Mouse (Mus musculus) E14TG2a.4 (cell line): ENCODE measurements around the gene Angptl6.

Source experiments
- H3K27me3 ChIP-seq: 2 replicates; pipeline ENCODE4 v1.6.1; 2014; ENCODE audit warnings: low read length, control low read depth; ENCODE audit not compliant: insufficient read depth
- H3K36me3 ChIP-seq: 2 replicates; pipeline ENCODE4 v1.6.1; 2014; ENCODE audit warnings: low read length, control low read depth; ENCODE audit not compliant: insufficient read depth
- H3K4me1 ChIP-seq: replicated peaks from 2 replicates; pipeline ENCODE4 v1.6.1; 2014; ENCODE audit warnings: low read depth, low read length, control low read depth
- H3K4me3 ChIP-seq: replicated peaks from 2 replicates; pipeline ENCODE4 v1.5.1; 2014; ENCODE audit warnings: mild to moderate bottlenecking, low read length
- H3K9me3 ChIP-seq: 2 replicates; pipeline ENCODE4 v1.6.1; 2014; ENCODE audit warnings: low read length, control low read depth
- CTCF ChIP-seq: conservative IDR thresholded peaks from 2 replicates; pipeline ENCODE4 v1.5.1; 2014; ENCODE audit warnings: low read length
- NANOG ChIP-seq: IDR thresholded peaks from 2 replicates; pipeline ENCODE4 v1.6.1; 2014; ENCODE audit warnings: borderline replicate concordance, low read length, mixed read lengths
- POU5F1 ChIP-seq: IDR thresholded peaks from 2 replicates; pipeline ENCODE4 v1.6.1; 2014; ENCODE audit warnings: low read length, borderline replicate concordance

Gene Angptl6

GRCm38 (mm10) chr9:20875021-20875790, 4.3 kb downstream of the Angptl6 start:
- peaks cover 51% of the 10 kb centered on the region for H3K4me1 ChIP-seq
- H3K4me3 ChIP-seq: no peak overlapping the region
- H3K27me3 ChIP-seq: peaks cover 1% of the 10 kb centered on the region; the same call in 1 of the 2 replicates
- TF ChIP-seq NANOG (no peak), POU5F1 (no peak), CTCF (no peak)
- H3K9me3 ChIP-seq: peaks cover 9% of the 10 kb centered on the region
- peaks cover 50% of the 10 kb centered on the region for H3K36me3 ChIP-seq

- TF ChIP-seq NANOG (no peak), CTCF (no peak), POU5F1 (no peak)
- peaks cover 16% of the 10 kb centered on the region for H3K27me3 ChIP-seq
- no peak overlapping the region for H3K4me3 ChIP-seq
Observed at GRCm38 (mm10) chr9:20873521-20873920, 6.0 kb downstream of the Angptl6 start.

GRCm38 (mm10) chr9:20872991-20873390, 6.5 kb downstream of the Angptl6 start:
- TF ChIP-seq NANOG (no peak), POU5F1 (no peak), CTCF (no peak)
- Histone ChIP-seq H3K4me1 (peaks cover 56% of the 10 kb centered on the region), H3K27me3 (peaks cover 20% of the 10 kb centered on the region), H3K36me3 (peaks cover 58% of the 10 kb centered on the region), H3K4me3 (no peak overlapping the region), H3K9me3 (no peaks in the 10 kb centered on the region)

More at GRCm38 (mm10) chr9:20873521-20873920, 6.0 kb downstream of the Angptl6 start:
- Histone ChIP-seq H3K9me3 (no peaks in the 10 kb centered on the region), H3K36me3 (peaks cover 58% of the 10 kb centered on the region), H3K4me1 (peaks cover 57% of the 10 kb centered on the region)

GRCm38 (mm10) chr9:20870211-20871173, 9.0 kb downstream of the Angptl6 start:
- peaks cover 33% of the 10 kb centered on the region for H3K27me3 ChIP-seq
- H3K4me3 ChIP-seq: no peak overlapping the region
- peaks cover 43% of the 10 kb centered on the region for H3K4me1 ChIP-seq
- peaks cover 56% of the 10 kb centered on the region for H3K36me3 ChIP-seq
- TF ChIP-seq CTCF (peak; percentile 59), POU5F1 (no peak)
- no peaks in the 10 kb centered on the region for H3K9me3 ChIP-seq

GRCm38 (mm10) chr9:20869246-20869645, 10.3 kb downstream of the Angptl6 start:
- Histone ChIP-seq H3K4me1 (peaks cover 30% of the 10 kb centered on the region), H3K9me3 (no peaks in the 10 kb centered on the region), H3K36me3 (peaks cover 48% of the 10 kb centered on the region), H3K4me3 (peak overlapping the region; percentile 84), H3K27me3 (peaks cover 33% of the 10 kb centered on the region)
- no peak for TF ChIP-seq CTCF
- no peak for TF ChIP-seq NANOG
- TF ChIP-seq POU5F1: no peak

- H3K9me3 ChIP-seq: no peaks in the 10 kb centered on the region
Observed at GRCm38 (mm10) chr9:20868448-20869001, 11.0 kb downstream of the Angptl6 start, which contains the start of gene A230050P20Rik. Gene A230050P20Rik (plus strand): TSS chr9:20868642.

GRCm38 (mm10) chr9:20866879-20867278, 12.6 kb downstream of the Angptl6 start:
- Histone ChIP-seq H3K36me3 (peaks cover 25% of the 10 kb centered on the region), H3K9me3 (no peaks in the 10 kb centered on the region), H3K27me3 (peaks cover 33% of the 10 kb centered on the region), H3K4me3 (no peak overlapping the region), H3K4me1 (peaks cover 31% of the 10 kb centered on the region)
- TF ChIP-seq NANOG: no peak

More at GRCm38 (mm10) chr9:20868448-20869001, 11.0 kb downstream of the Angptl6 start, which contains the start of gene A230050P20Rik:
- H3K4me3 ChIP-seq: peak within 1 kb of the TSS; percentile 84
- H3K4me1 ChIP-seq: peaks cover 29% of the 10 kb centered on the region
- H3K27me3 ChIP-seq: peaks cover 33% of the 10 kb centered on the region
- H3K36me3 ChIP-seq: peaks cover 41% of the 10 kb centered on the region
- TF ChIP-seq POU5F1 (no peak), CTCF (no peak), NANOG (no peak)

- Histone ChIP-seq H3K36me3 (no peaks in the 10 kb centered on the region), H3K9me3 (no peaks in the 10 kb centered on the region), H3K27me3 (peaks cover 36% of the 10 kb centered on the region), H3K4me3 (no peak overlapping the region), H3K4me1 (peaks cover 9% of the 10 kb centered on the region)
- TF ChIP-seq NANOG: no peak
- TF ChIP-seq CTCF: no peak
- no peak for TF ChIP-seq POU5F1
Observed at GRCm38 (mm10) chr9:20862225-20862624, 17.3 kb downstream of the Angptl6 start.
